Mouse (Mus musculus) right cerebral cortex, adult 18-20 months (tissue): ENCODE measurements around the gene Cox17.

Experiments used
- DNase-seq: peaks from one replicate; pipeline ENCODE4 v3.0.0; 2022; ENCODE audit warnings: mixed read lengths

Gene Cox17

GRCm38 (mm10) chr16:38350361-38350855 lies 3.6 kb downstream of the Cox17 start:
- DNase-seq = no peak

DNA sequence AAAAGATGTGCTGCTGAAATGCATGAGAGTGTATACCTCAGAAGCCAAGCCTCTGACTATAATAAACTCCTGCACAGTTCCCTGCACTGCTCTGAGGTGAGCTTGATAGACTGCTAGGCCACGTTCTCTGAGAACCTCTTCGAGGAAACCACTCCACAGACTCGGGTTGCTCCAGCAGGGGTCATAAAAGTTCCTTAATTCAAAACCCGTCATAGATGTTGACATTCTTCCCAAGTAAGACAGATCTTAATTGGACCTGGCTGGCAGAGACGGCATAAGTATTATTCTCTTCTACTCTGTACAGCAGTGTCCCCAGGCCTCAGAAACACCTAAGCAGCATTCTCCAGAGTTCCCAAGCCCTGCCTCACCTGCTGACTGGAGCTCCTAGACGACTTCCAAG lies 4.1 kb downstream of the Cox17 start:
- DNase-seq = no peak

GRCm38 (mm10) chr16:38352031-38352430 lies 5.2 kb downstream of the Cox17 start:
- no peak for DNase-seq

GRCm38 (mm10) chr16:38352851-38353250 lies 6.1 kb downstream of the Cox17 start:
- DNase-seq = no peak

GRCm38 (mm10) chr16:38353642-38354041 lies 6.9 kb downstream of the Cox17 start:
- no peak for DNase-seq

DNA sequence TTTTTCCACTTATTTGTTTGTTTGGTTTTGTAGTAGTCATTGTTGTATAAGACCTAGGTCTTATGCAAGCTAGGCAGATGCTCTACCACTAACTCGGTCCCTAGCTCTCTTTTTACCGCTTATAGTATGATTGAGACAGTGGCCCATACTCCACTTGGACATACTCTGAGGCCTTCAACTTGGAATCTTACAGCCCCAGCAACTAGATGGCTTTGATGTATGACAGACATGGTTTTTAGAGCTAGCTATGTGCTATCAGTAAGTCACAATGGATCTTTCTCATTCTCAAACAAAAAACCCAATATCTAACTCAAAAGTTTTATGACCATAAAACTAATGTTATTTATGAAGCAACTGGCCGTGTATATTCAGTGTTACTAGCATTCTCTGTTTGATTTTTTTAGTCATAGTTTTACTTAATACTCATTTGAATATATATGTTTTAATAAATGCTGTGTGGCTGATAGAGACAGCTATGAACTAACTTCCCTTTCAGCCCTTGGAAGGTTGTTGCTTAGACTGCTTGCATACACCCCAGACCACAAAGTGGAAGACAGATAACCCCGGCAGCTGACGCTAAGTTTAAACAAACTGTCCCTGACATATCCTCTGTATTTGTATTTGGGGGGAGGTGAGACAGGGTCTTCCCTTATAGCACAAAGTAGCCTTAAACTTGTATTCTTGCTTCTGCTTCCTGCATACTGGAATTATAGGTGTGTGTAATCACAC lies 7.6 kb downstream of the Cox17 start:
- no peak for DNase-seq

GRCm38 (mm10) chr16:38358256-38358812 lies 11.5 kb downstream of the Cox17 start:
- DNase-seq = no peak

- no peak for DNase-seq
Observed at GRCm38 (mm10) chr16:38359241-38359640, 12.4 kb downstream of the Cox17 start.

GRCm38 (mm10) chr16:38359857-38360256 lies 13.1 kb downstream of the Cox17 start:
- no peak for DNase-seq

DNA sequence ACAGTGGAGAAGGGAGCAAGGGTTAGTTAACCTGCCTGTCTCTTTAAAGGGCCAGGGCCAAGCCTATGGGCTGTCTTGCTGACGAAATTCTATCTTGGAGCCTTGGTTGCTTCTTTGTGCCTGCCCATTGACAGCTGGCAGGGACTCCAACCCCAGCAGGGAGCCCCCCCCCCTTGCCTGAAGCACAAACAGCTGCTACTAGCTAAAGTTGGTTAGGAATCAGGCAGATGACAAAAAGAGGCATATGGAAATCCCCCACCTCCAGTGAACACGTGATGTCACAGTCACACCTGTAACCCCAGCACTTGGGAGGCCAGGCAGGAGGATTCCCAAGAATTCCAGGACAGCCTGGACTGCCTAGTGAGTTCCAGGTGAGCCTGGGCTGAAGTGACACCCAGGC lies 13.5 kb downstream of the Cox17 start:
- DNase-seq = no peak

- no peak for DNase-seq
Observed at GRCm38 (mm10) chr16:38361933-38362332, 15.1 kb downstream of the Cox17 start, which contains the start of gene Popdc2. Popdc2 (plus strand) TSS chr16:38362209.

- no peak for DNase-seq
Observed at GRCm38 (mm10) chr16:38362493-38363255, 15.9 kb downstream of the Cox17 start.

- DNase-seq = no peak
Observed at GRCm38 (mm10) chr16:38363256-38363595, 16.4 kb downstream of the Cox17 start.

GRCm38 (mm10) chr16:38363657-38364056 lies 16.9 kb downstream of the Cox17 start:
- no peak for DNase-seq

GRCm38 (mm10) chr16:38365390-38365789 lies 18.6 kb downstream of the Cox17 start:
- DNase-seq = peak; percentile 55

DNA sequence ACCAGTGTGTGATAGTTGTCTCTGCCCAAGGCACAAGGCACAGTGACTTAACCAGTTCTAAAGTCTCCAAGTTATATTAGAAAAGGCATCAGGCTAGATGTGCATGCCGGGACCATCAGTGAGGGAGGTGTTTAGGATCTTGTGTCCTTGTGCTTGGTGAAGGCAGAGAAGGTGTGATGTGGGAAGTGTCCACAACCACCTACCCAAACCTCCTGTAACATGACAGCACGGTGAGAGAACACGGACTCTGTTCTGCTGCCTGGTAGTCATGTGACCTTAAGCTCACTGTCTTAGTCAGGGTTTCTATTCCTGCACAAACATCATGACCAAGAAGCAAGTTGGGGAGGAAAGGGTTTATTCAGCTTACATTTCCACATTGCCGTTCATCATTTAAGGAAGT lies 19.4 kb downstream of the Cox17 start:
- peak; percentile 49 for DNase-seq

- peak; percentile 90 for DNase-seq
Observed at GRCm38 (mm10) chr16:38368336-38368735, 21.5 kb downstream of the Cox17 start.

DNA sequence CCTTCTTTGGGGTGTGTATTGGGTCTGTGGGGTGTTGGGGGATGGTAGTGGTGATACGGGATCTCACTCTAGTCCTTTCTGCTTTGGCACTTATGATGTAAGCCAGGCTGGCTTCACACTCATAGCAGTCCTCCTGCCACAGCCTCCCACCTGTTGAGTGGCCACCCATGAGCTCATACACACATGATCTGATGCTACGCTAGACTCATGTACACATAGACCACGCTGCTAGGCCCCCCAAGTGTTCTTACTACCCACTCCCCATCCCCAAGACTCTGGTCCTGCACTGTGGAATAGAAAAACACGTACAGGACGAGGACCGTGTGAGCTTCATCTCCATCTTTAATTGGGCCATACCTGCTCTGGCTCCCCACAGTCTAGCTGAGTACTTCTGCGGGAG lies 22.2 kb downstream of the Cox17 start:
- no peak for DNase-seq

DNA sequence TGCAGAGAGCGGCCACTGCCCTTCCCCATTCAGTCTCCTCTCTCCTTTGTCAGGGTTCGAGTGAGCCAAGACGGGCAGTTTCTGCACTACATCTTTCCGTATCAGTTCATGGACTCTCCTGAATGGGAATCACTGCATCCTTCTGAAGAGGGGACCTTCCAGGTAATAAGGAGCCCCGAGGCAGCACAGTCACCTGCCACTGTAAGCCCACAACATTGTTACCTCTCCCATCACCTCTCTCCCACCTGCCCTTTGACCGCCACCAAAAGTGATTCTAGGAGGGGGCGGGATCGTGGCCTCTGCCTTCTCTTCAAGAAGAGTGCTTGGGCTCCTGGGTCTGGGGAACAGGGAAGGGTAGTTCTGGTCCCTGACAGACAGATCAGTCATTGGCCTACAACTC lies 22.6 kb downstream of the Cox17 start:
- DNase-seq = no peak

DNA sequence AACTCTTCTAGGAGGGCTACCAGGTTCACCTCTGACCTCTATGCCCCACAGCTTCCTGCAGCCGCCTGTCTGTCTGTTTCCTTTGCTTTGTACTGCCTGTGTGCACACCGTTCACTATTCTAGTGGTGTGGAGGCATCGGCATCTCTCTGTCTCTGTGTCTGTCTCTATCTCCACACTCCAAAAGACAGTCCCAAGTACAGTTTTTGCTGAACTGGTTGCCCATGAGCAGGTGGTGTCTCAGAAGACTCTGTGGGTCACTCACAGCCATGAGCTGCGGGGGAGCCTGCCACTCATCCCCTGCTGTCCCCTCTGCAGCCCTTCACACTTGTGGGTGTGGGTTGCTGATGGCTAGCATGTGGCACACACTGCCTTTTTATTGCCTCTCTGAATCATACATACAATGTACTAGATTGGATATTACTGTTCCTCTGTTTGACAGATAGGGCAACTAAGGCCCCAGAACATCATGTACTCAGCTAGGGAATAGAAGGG lies 23.2 kb downstream of the Cox17 start:
- DNase-seq = no peak

DNA sequence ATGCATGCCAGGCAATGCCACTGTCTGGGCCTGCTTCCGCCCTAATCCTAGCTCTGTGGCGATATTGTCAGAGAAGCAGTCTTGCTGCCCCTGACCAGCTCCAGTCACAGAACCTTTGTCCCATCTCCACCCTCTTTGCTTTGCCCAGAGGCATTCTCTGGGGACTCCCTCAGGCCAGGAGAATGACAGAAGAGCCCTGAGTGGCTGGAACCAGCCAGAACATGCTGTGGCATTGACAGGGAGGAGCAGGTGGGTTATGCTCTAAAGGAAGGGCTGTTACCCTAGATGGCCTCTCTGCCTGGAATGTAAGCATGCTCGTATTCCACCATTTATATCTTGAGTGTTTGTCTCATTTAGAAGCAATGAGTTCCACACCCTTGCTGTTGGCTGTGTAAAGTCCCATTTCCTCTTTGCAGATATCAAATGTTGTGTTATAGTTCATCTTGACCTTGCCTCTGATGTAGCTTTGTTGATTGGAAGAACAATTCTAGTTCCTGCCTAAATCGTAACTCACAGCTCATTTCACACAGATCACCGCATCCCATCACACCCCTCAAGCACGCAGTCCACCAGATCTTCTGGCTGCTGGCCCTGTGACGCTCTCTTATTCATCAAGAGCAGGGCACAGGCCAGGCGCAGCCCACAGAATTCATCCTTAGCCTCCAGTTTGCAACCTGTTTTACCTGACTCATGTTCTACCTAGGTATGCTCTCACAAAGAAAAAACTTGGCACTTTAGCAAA lies 24.0 kb downstream of the Cox17 start:
- DNase-seq = no peak

DNA sequence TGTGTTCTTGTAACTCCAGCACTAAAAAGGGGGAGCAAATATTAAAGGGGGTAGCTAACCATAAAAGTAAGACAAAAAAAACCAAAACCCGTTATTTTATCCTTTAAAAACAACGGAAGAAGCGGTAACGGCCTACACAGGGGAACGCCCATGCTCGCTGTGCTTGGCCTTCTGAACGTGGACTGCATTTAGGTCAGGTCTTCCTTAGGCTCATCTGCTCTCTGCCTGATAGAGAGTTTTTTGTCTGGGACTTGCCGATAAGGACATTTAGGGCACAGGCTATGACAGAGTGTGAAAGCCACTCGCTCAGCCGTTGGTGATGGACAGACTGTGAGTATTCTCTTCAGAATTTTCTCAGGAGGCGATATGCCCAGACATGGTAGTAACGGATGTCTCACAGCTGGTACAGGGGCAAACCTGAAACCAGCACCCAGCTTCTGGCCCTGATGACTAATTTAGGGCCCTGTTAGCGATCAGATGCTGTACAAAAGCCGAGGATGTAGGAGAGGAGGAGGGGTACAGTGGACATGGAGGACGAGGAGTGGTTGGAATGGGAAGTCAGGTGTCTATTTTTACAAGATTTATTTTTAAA lies 25.0 kb downstream of the Cox17 start:
- DNase-seq = no peak

DNA sequence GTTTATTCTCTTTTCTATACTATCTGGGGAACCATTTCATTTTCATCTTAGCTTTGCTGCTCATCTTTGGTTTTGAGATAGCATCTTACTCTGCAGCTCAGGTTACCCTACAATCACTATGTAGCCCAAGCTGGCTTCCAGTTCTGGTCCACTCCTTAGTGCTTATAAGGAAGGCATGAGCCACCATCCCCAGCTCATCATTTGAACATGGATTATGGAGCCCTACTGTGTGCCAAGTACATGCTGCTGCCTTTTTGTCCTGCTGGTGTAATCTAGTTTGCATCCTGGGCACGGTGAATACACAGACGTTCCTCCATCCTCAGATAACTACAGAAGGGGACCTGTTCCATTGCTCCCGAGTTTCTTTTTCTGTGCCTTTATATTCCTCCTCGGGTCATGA lies 26.1 kb downstream of the Cox17 start:
- DNase-seq = no peak
